Mouse (Mus musculus) forebrain, embryonic 16.5 days (tissue): Measurements from ENCODE around the gene Gorasp2. TPM values are rescaled to one million over a fixed set of nuclear protein-coding genes. Genes with fewer than 3 reads are reported as not detected.

Experiments used
- ATAC-seq: fragments of 200-750 bp; cut with Nextera tagmentation; 2 replicates; pipeline ENCODE4 v1.8.0; 2017; ENCODE audit warnings: mild to moderate bottlenecking, moderate library complexity
- H3K27ac ChIP-seq: fragments of 300-500 bp; sonication (generic); 2 replicates; pipeline ENCODE4 v1.5.1; 2014; ENCODE audit warnings: low read length, control low read depth
- H3K27me3 ChIP-seq: fragments of 300-500 bp; sonication (generic); replicated peaks from 2 replicates; pipeline ENCODE4 v1.6.1; 2014; ENCODE audit warnings: low read length; ENCODE audit not compliant: control insufficient read depth, insufficient read depth
- H3K36me3 ChIP-seq: fragments of 300-500 bp; sonication (generic); 2 replicates; pipeline ENCODE4 v1.6.1; 2014; ENCODE audit not compliant: control insufficient read depth, insufficient read depth
- H3K4me1 ChIP-seq: fragments of 300-500 bp; sonication (generic); replicated peaks from 2 replicates; pipeline ENCODE4 v1.6.1; 2014; ENCODE audit warnings: low read length; ENCODE audit not compliant: control insufficient read depth, insufficient read depth
- H3K4me2 ChIP-seq: fragments of 300-500 bp; sonication (generic); 2 replicates; pipeline ENCODE4 v1.6.1; 2014; ENCODE audit warnings: mild to moderate bottlenecking, low read length, control low read depth
- H3K4me3 ChIP-seq: fragments of 300-500 bp; sonication (generic); replicated peaks from 2 replicates; pipeline ENCODE4 v1.5.1; 2014; ENCODE audit warnings: mild to moderate bottlenecking, low read length, control low read depth
- H3K9ac ChIP-seq: fragments of 300-500 bp; sonication (generic); replicated peaks from 2 replicates; pipeline ENCODE4 v1.6.1; 2014; ENCODE audit warnings: low read depth, low read length, control low read depth
- H3K9me3 ChIP-seq: fragments of 300-500 bp; sonication (generic); 2 replicates; pipeline ENCODE4 v1.6.1; 2016; ENCODE audit warnings: low read length; ENCODE audit not compliant: control insufficient read depth
- WGBS: fragments of 180-500 bp; shearing (Covaris S2); extraction: QIAGEN DNeasy Blood & Tissue Kit; methylation state at CpG from one replicate; pipeline ENCODE4 v1.1.7; 2014; 5-methylcytosine and 5-hydroxymethylcytosine counted together
- polyA plus RNA-seq: library from polyadenylated mRNA; unstranded; fragments of >200 nt; fragmentation: Nextera tagmentation; extraction: Ambion mirVana; gene quantifications from 2 replicates; pipeline ENCODE4 v1.2.1, GENCODE M21; 2015

The Gorasp2 gene
- polyA plus RNA-seq, 1 experiment from 2014 or later = 134 TPM

DNA sequence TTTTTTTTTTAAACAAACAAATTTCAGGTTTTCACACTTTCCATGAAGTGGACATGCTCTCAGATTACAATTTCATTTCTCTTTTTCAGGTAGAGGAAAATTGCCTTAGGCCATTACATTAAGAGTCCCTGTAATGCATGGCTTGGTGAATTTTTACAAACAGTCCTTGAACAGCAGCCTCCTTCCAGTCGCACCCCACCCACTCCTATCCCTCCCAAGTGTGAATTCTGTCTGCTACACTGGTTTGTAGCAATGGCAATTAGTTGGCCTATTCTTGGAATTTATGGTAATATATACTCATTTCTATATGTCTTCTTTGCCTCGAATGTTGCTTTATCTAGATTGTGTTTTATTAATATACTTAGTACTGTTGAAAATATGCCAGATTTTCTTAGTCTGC, 11.1 kb downstream of the Gorasp2 start:
- Histone ChIP-seq H3K4me1 (no peaks in the 10 kb centered on the region), H3K9ac (no peak overlapping the region), H3K9me3 (no peaks in the 10 kb centered on the region), H3K36me3 (no peaks in the 10 kb centered on the region), H3K27me3 (no peaks in the 10 kb centered on the region), H3K4me2 (no peak overlapping the region), H3K27ac (no peak overlapping the region), H3K4me3 (no peak overlapping the region)
- WGBS = 78% methylated on average over 2 of the region's 2 CpGs
- no peak for ATAC-seq

GRCm38 (mm10) chr2:70673445-70674126, 12.2 kb downstream of the Gorasp2 start:
- H3K27ac ChIP-seq = no peak overlapping the region
- no peaks in the 10 kb centered on the region for H3K27me3 ChIP-seq
- peaks cover 6% of the 10 kb centered on the region for H3K36me3 ChIP-seq
- no peaks in the 10 kb centered on the region for H3K4me1 ChIP-seq
- H3K9ac ChIP-seq = no peak overlapping the region
- H3K4me3 ChIP-seq = no peak overlapping the region
- ATAC-seq = no peak
- no peaks in the 10 kb centered on the region for H3K9me3 ChIP-seq
- no peak overlapping the region for H3K4me2 ChIP-seq
- 80% methylated on average over 7 of the region's 7 CpGs for WGBS

DNA sequence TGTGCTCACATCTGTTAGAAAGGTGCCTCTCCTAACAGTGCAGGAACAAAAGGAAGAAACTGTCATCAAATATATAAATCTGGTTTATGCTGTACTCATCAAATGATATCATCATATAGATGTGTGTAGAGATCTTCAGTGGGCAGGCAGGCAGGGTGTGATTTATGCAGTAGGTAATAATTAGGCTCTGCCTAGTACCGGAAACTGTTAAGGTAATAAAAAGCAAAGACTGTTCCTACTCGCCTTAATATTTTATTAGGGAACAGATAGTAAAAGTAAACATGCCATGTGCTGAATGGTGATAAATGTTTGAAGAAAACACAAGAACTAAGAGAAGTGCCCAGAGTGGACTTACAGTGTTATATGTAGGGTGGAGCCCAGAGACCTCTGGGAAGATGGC, 20.9 kb downstream of the Gorasp2 start:
- Histone ChIP-seq H3K27me3 (no peaks in the 10 kb centered on the region), H3K9ac (no peak overlapping the region), H3K4me3 (no peak overlapping the region), H3K9me3 (no peaks in the 10 kb centered on the region), H3K36me3 (peaks cover 40% of the 10 kb centered on the region), H3K4me1 (no peaks in the 10 kb centered on the region), H3K27ac (no peak overlapping the region), H3K4me2 (no peak overlapping the region)
- WGBS = 92% methylated on average over 2 of the region's 2 CpGs
- no peak for ATAC-seq

GRCm38 (mm10) chr2:70688454-70689078, 27.2 kb downstream of the Gorasp2 start:
- H3K27ac ChIP-seq = no peak overlapping the region
- no peaks in the 10 kb centered on the region for H3K27me3 ChIP-seq
- ATAC-seq = no peak
- no peak overlapping the region for H3K4me3 ChIP-seq
- no peak overlapping the region for H3K9ac ChIP-seq
- H3K36me3 ChIP-seq = peaks cover 41% of the 10 kb centered on the region
- no peak overlapping the region for H3K4me2 ChIP-seq
- H3K4me1 ChIP-seq = no peaks in the 10 kb centered on the region
- no peaks in the 10 kb centered on the region for H3K9me3 ChIP-seq
- WGBS = 94% methylated on average over 21 of the region's 21 CpGs

GRCm38 (mm10) chr2:70690195-70690594, 28.8 kb downstream of the Gorasp2 start:
- Histone ChIP-seq H3K36me3 (peaks cover 36% of the 10 kb centered on the region), H3K4me1 (no peaks in the 10 kb centered on the region), H3K27ac (no peak overlapping the region), H3K4me3 (no peak overlapping the region), H3K9me3 (no peaks in the 10 kb centered on the region), H3K4me2 (no peak overlapping the region), H3K9ac (no peak overlapping the region), H3K27me3 (no peaks in the 10 kb centered on the region)
- WGBS = 80% methylated on average over 11 of the region's 11 CpGs
- no peak for ATAC-seq

- Histone ChIP-seq H3K27ac (no peak overlapping the region), H3K9ac (no peak overlapping the region), H3K4me1 (no peaks in the 10 kb centered on the region), H3K36me3 (peaks cover 10% of the 10 kb centered on the region), H3K4me3 (no peak overlapping the region), H3K27me3 (no peaks in the 10 kb centered on the region), H3K4me2 (no peak overlapping the region), H3K9me3 (no peaks in the 10 kb centered on the region; the same call in 1 of the 2 replicates)
- WGBS = 91% methylated on average over 10 of the region's 10 CpGs
- no peak for ATAC-seq
Measured at GRCm38 (mm10) chr2:70695712-70696111, 34.3 kb downstream of the Gorasp2 start.

DNA sequence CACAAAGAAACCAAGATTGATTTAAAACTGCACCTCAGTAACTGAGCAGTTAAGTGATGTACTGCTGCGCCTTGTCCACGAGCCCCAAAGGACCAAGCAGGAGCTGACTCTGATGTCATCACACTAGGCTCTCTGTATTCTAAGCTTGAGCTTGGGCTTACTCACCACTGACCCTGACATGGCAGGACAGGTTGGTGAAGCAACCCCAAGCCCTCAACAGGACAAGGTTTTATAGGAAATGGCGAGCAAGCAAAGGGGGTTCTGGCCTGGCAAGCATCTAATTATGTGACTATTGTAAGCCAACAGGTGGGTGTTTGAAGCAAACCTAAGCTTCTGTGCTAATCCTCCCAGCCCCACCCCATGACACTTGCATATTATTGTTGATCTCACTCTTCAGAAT, 39.5 kb downstream of the Gorasp2 start:
- 87% methylated on average over 3 of the region's 3 CpGs for WGBS
- no peaks in the 10 kb centered on the region for H3K27me3 ChIP-seq

DNA sequence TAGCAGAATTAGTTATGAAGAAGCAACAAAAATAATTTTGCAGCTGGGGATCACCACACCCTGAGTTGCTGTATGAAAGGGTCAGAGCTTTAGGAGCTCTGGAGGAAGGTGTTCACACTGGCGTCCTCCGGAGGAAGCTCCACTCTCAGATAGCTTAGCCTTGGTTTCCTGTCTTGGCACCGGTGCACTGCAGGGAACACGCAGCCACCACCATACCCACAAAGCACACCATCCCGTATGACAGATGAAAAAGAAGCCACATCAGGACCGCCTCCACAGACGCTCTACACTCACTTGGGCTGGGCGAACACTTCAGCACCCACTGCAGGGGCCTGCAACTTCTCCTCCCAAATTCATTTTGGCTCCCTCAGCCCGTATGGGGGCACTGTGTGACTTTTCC, 40.2 kb downstream of the Gorasp2 start:
- WGBS = 74% methylated on average over 9 of the region's 9 CpGs
- Histone ChIP-seq H3K4me3 (no peak overlapping the region), H3K4me1 (peaks cover 6% of the 10 kb centered on the region), H3K9me3 (no peaks in the 10 kb centered on the region; the same call in 1 of the 2 replicates), H3K36me3 (no peaks in the 10 kb centered on the region), H3K9ac (no peak overlapping the region), H3K27ac (no peak overlapping the region), H3K27me3 (no peaks in the 10 kb centered on the region), H3K4me2 (no peak overlapping the region)
- no peak for ATAC-seq

More for the DNA sequence above, 39.5 kb downstream of the Gorasp2 start:
- Histone ChIP-seq H3K9ac (no peak overlapping the region), H3K4me3 (no peak overlapping the region), H3K9me3 (no peaks in the 10 kb centered on the region; the same call in 1 of the 2 replicates), H3K4me2 (no peak overlapping the region), H3K36me3 (no peaks in the 10 kb centered on the region), H3K4me1 (peaks cover 6% of the 10 kb centered on the region), H3K27ac (no peak overlapping the region)
- no peak for ATAC-seq

- H3K27me3 ChIP-seq = no peaks in the 10 kb centered on the region
- peaks cover 6% of the 10 kb centered on the region for H3K4me1 ChIP-seq
- H3K27ac ChIP-seq = no peak overlapping the region
- H3K4me3 ChIP-seq = no peak overlapping the region
- H3K9me3 ChIP-seq = no peaks in the 10 kb centered on the region; the same call in 1 of the 2 replicates
- no peak overlapping the region for H3K9ac ChIP-seq
- H3K4me2 ChIP-seq = no peak overlapping the region
- 52% methylated on average over 5 of the region's 5 CpGs for WGBS
- ATAC-seq = no peak
- H3K36me3 ChIP-seq = no peaks in the 10 kb centered on the region
Measured at GRCm38 (mm10) chr2:70702403-70702802, 41.0 kb downstream of the Gorasp2 start.
